Mouse (Mus musculus) heart, embryonic 11.5 days (tissue): ENCODE measurements around the gene Gm49510. TPM values are rescaled to one million over a fixed set of nuclear protein-coding genes. Genes with fewer than 3 reads are reported as not detected.

Experiments
- ATAC-seq: fragments of 200-750 bp; cut with Nextera tagmentation; replicated peaks from 2 replicates; pipeline ENCODE4 v1.8.0; 2017; ENCODE audit warnings: moderate library complexity; ENCODE audit not compliant: insufficient number of reproducible peaks, low FRiP score, low TSS enrichment
- H3K27ac ChIP-seq: fragments of 300-500 bp; sonication (generic); 2 replicates; pipeline ENCODE4 v1.5.1; 2014; ENCODE audit warnings: mild to moderate bottlenecking, low read depth, low read length
- H3K27me3 ChIP-seq: fragments of 300-500 bp; sonication (generic); 2 replicates; pipeline ENCODE4 v1.6.1; 2014; ENCODE audit warnings: mild to moderate bottlenecking, low read length, mixed read lengths; ENCODE audit not compliant: control insufficient read depth, insufficient read depth
- H3K36me3 ChIP-seq: fragments of 300-500 bp; sonication (generic); 2 replicates; pipeline ENCODE4 v1.6.1; 2014; ENCODE audit warnings: mild to moderate bottlenecking, low read length, moderate library complexity, mixed read lengths; ENCODE audit not compliant: control insufficient read depth, insufficient read depth
- H3K4me1 ChIP-seq: fragments of 300-500 bp; sonication (generic); 2 replicates; pipeline ENCODE4 v1.6.1; 2014; ENCODE audit warnings: low read length; ENCODE audit not compliant: control insufficient read depth, insufficient read depth
- H3K4me2 ChIP-seq: fragments of 300-500 bp; sonication (generic); 2 replicates; pipeline ENCODE4 v1.6.1; 2014; ENCODE audit warnings: mild to moderate bottlenecking, moderate library complexity
- H3K4me3 ChIP-seq: fragments of 300-500 bp; sonication (generic); 2 replicates; pipeline ENCODE4 v1.5.1; 2014; ENCODE audit warnings: low read depth, low read length
- H3K9ac ChIP-seq: fragments of 300-500 bp; sonication (generic); 2 replicates; pipeline ENCODE4 v1.6.1; 2014; ENCODE audit warnings: mild to moderate bottlenecking, low read depth, low read length, moderate library complexity
- H3K9me3 ChIP-seq: fragments of 300-500 bp; sonication (generic); replicated peaks from 2 replicates; pipeline ENCODE4 v1.6.1; 2016; ENCODE audit warnings: low read length; ENCODE audit not compliant: control insufficient read depth
- WGBS: fragments of 180-500 bp; shearing (Covaris S2); extraction: QIAGEN DNeasy Blood & Tissue Kit; methylation state at CpG from one replicate; pipeline ENCODE4 v1.1.7; 2014; ENCODE audit not compliant: insufficient replicate concordance; 5-methylcytosine and 5-hydroxymethylcytosine counted together
- polyA plus RNA-seq: library from polyadenylated mRNA; unstranded; fragments of >200 nt; fragmentation: Nextera tagmentation; extraction: Ambion mirVana; gene quantifications from 2 replicates; pipeline ENCODE4 v1.2.1, GENCODE M21; 2014

Gene Gm49510
- polyA plus RNA-seq, 1 experiment from 2014 or later = 0.47 TPM

DNA sequence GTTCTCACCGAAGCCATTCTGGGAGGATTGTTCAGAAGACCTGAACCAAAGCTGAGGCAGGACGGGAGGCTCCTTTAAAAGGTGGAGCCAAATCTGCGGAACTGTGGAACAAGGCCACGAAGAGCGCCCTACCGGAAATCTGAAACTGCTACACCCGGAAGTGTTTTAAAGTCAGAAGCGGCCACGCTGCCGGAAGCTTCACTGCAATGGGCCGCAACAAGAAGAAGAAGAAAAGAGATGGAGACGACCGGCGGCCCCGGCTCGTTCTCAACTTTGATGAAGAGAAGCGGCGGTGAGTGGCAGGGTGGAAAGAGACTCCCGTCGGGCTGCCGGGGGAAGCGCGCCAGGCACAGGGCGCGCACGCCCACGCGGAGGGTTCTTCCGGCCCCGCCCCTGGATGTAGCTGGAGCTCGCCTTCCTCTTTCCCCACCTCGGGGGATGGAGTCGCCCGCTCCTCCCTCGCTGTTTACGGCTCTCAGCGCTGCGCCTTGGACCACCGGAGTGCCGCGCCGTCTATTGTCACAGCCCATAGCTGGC is 35.4 kb downstream of the Gm49510 start, which contains the start of gene Nol12:
Nol12 (plus strand) TSS at position 150 of the 537 bp plus-strand sequence.
- H3K36me3 ChIP-seq = peaks cover 13% of the 10 kb centered on the region
- peak within 1 kb of the TSS; percentile 70 for H3K9ac ChIP-seq
- H3K4me3 ChIP-seq = peak within 1 kb of the TSS; percentile 74
- H3K27ac ChIP-seq = peak within 1 kb of the TSS; percentile 54
- under 1% methylated on average over 42 of the region's 42 CpGs for WGBS
- H3K9me3 ChIP-seq = no peaks in the 10 kb centered on the region
- H3K4me1 ChIP-seq = peaks cover 9% of the 10 kb centered on the region; the same call in 1 of the 2 replicates
- no peaks in the 10 kb centered on the region for H3K27me3 ChIP-seq
- peak; percentile 72 for ATAC-seq
- H3K4me2 ChIP-seq = peak within 1 kb of the TSS; percentile 71

DNA sequence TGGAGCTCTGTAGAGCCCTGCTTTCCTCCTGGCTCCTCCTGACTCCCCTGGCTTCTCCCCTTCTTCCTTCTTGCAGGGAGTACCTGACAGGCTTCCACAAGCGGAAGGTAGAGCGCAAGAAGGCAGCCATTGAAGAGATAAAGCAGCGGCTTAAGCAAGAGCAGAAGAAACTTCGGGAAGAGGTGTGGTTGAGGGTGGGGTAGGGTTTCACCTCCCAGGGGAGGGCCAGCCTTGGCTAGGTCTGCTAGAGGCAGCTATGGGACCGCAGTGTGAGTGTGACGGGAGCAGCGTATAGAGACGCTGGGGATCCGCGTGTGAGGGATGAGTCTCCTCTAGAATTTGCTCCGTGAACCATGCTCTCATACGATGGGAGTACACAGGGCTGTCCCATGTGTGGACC is 36.9 kb downstream of the Gm49510 start:
- peak overlapping the region; percentile 71 for H3K4me2 ChIP-seq
- H3K27ac ChIP-seq = no peak overlapping the region
- 0 out of 2 replicates have a peak, but pooled peaks have one; percentile 22 for ATAC-seq

GRCm38 (mm10) chr15:78937311-78937710 is 37.8 kb downstream of the Gm49510 start:
- H3K27me3 ChIP-seq = no peaks in the 10 kb centered on the region
- H3K4me3 ChIP-seq = no peak overlapping the region
- no peak overlapping the region for H3K4me2 ChIP-seq
- peaks cover 21% of the 10 kb centered on the region for H3K36me3 ChIP-seq
- 90% methylated on average over 10 of the region's 10 CpGs for WGBS
- no peaks in the 10 kb centered on the region for H3K9me3 ChIP-seq
- ATAC-seq = no peak; the same call in 1 of the 2 replicates
- peaks cover 9% of the 10 kb centered on the region for H3K4me1 ChIP-seq
- no peak overlapping the region for H3K9ac ChIP-seq
- H3K27ac ChIP-seq = no peak overlapping the region

More for the DNA sequence above, 36.9 kb downstream of the Gm49510 start:
- Histone ChIP-seq H3K9me3 (no peaks in the 10 kb centered on the region), H3K27me3 (no peaks in the 10 kb centered on the region), H3K4me1 (peaks cover 9% of the 10 kb centered on the region; the same call in 1 of the 2 replicates), H3K4me3 (0 out of 2 replicates have a peak overlapping the region, but pooled peaks have one; percentile 74), H3K36me3 (peaks cover 21% of the 10 kb centered on the region), H3K9ac (no peak overlapping the region)
- WGBS = 86% methylated on average over 12 of the region's 12 CpGs

- Histone ChIP-seq H3K27me3 (no peaks in the 10 kb centered on the region), H3K9ac (no peak overlapping the region), H3K27ac (no peak overlapping the region), H3K4me3 (no peak overlapping the region), H3K9me3 (no peaks in the 10 kb centered on the region), H3K4me1 (peaks cover 13% of the 10 kb centered on the region), H3K4me2 (no peak overlapping the region), H3K36me3 (peaks cover 21% of the 10 kb centered on the region)
- no peak for ATAC-seq
- WGBS = 84% methylated on average over 2 of the region's 2 CpGs
Measured at GRCm38 (mm10) chr15:78937963-78938362, 38.5 kb downstream of the Gm49510 start.

DNA sequence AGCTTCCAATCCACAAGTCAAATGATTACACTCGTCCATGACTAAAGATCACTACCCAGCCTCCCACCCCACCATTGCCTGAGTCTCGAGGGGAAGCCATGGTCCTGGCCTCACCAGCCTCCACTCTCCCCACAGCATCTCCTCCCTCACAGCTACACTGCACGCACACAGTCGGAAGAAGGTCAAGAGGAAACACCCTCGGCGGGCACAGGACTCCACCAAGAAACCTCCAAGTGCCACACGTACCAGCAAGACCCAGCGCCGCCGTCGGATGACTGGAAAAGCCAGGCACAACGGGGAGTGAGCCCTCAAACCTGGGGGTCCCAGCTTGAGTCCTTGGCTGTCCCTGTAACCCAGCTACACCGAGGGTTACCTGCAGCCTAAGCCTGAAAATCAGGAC is 40.9 kb downstream of the Gm49510 start:
- no peaks in the 10 kb centered on the region for H3K9me3 ChIP-seq
- no peak overlapping the region for H3K4me2 ChIP-seq
- peaks cover 21% of the 10 kb centered on the region for H3K36me3 ChIP-seq

GRCm38 (mm10) chr15:78942663-78943062 is 43.2 kb downstream of the Gm49510 start:
- WGBS = 2% methylated on average over 9 of the region's 9 CpGs
- Histone ChIP-seq H3K27me3 (peaks cover 2% of the 10 kb centered on the region; the same call in 1 of the 2 replicates), H3K4me3 (peak overlapping the region; percentile 40), H3K27ac (no peak overlapping the region), H3K9ac (peak overlapping the region; percentile 62), H3K4me2 (peak overlapping the region; percentile 66), H3K36me3 (peaks cover 17% of the 10 kb centered on the region), H3K4me1 (peaks cover 7% of the 10 kb centered on the region), H3K9me3 (no peaks in the 10 kb centered on the region)
- peak; percentile 8; the same call in 1 of the 2 replicates for ATAC-seq

More for the DNA sequence above, 40.9 kb downstream of the Gm49510 start:
- H3K4me1 ChIP-seq = peaks cover 16% of the 10 kb centered on the region
- 92% methylated on average over 13 of the region's 13 CpGs for WGBS
- ATAC-seq = no peak
- H3K9ac ChIP-seq = no peak overlapping the region
- no peak overlapping the region for H3K4me3 ChIP-seq
- no peaks in the 10 kb centered on the region for H3K27me3 ChIP-seq
- H3K27ac ChIP-seq = no peak overlapping the region

GRCm38 (mm10) chr15:78946232-78946631 is 46.8 kb downstream of the Gm49510 start:
- WGBS = 79% methylated on average over 7 of the region's 7 CpGs
- no peak overlapping the region for H3K27ac ChIP-seq

GRCm38 (mm10) chr15:78947657-78948056 is 48.2 kb downstream of the Gm49510 start, which contains the start of gene Triobp:
Gene Triobp (plus strand): TSS chr15:78947724.
- Histone ChIP-seq H3K27ac (no peak within 1 kb of the TSS), H3K27me3 (peaks cover 2% of the 10 kb centered on the region; the same call in 1 of the 2 replicates), H3K4me2 (peak within 1 kb of the TSS; percentile 81), H3K4me1 (peaks cover 8% of the 10 kb centered on the region), H3K9ac (peak within 1 kb of the TSS; percentile 70), H3K4me3 (peak within 1 kb of the TSS; percentile 44), H3K9me3 (no peaks in the 10 kb centered on the region), H3K36me3 (no peaks in the 10 kb centered on the region)
- under 1% methylated on average over 24 of the region's 24 CpGs for WGBS
- peak; percentile 93 for ATAC-seq

More at GRCm38 (mm10) chr15:78946232-78946631, 46.8 kb downstream of the Gm49510 start:
- ATAC-seq = no peak
- Histone ChIP-seq H3K36me3 (no peaks in the 10 kb centered on the region), H3K4me3 (no peak overlapping the region), H3K27me3 (peaks cover 2% of the 10 kb centered on the region; the same call in 1 of the 2 replicates), H3K4me1 (peaks cover 10% of the 10 kb centered on the region), H3K4me2 (no peak overlapping the region), H3K9me3 (no peaks in the 10 kb centered on the region), H3K9ac (no peak overlapping the region)
